Mouse (Mus musculus): ENCODE results near the gene Taar5.

Taar5 gene

GRCm38 (mm10) chr10:23970656-23971165 lies at the start of gene Taar5:
Gene Taar5 (plus strand): TSS chr10:23970706.
- DNase-seq (ENCODE audit: extremely low spot score, low spot score) = no peak

GRCm38 (mm10) chr10:23922468-23922867 lies 48.0 kb upstream of the Taar5 start:
- DNase-seq (ENCODE audit: extremely low spot score, low spot score) = no peak

GRCm38 (mm10) chr10:23923941-23924340 lies 46.6 kb upstream of the Taar5 start:
- DNase-seq (ENCODE audit: extremely low spot score, low spot score) = no peak

- no peak for DNase-seq (ENCODE audit: extremely low spot score, low spot score)
Observed at GRCm38 (mm10) chr10:23937613-23938012, 32.9 kb upstream of the Taar5 start.

GRCm38 (mm10) chr10:23938312-23938711 lies 32.2 kb upstream of the Taar5 start, which contains the start of gene Taar2:
Gene Taar2 (plus strand): TSS chr10:23938572.
- DNase-seq (ENCODE audit: extremely low spot score, low spot score) = no peak

GRCm38 (mm10) chr10:23942465-23942864 lies 28.0 kb upstream of the Taar5 start:
- no peak for DNase-seq (ENCODE audit: extremely low spot score, low spot score)

GRCm38 (mm10) chr10:23948026-23948425 lies 22.5 kb upstream of the Taar5 start:
- no peak for DNase-seq (ENCODE audit: extremely low spot score, low spot score)

- DNase-seq (ENCODE audit: extremely low spot score, low spot score) = no peak
Observed at GRCm38 (mm10) chr10:23949508-23950005, 20.9 kb upstream of the Taar5 start, which contains the start of gene Taar3. Gene Taar3 (plus strand): TSS chr10:23949558.

GRCm38 (mm10) chr10:23951714-23952113 lies 18.8 kb upstream of the Taar5 start:
- no peak for DNase-seq (ENCODE audit: extremely low spot score, low spot score)

GRCm38 (mm10) chr10:23959071-23959470 lies 11.4 kb upstream of the Taar5 start:
- DNase-seq (ENCODE audit: extremely low spot score, low spot score) = no peak

- no peak for DNase-seq (ENCODE audit: extremely low spot score, low spot score)
Observed at GRCm38 (mm10) chr10:23960444-23960915, 10.0 kb upstream of the Taar5 start, which contains the start of gene Taar4. Gene Taar4 (plus strand): TSS chr10:23960494.

GRCm38 (mm10) chr10:23963444-23963843 lies 7.1 kb upstream of the Taar5 start:
- DNase-seq (ENCODE audit: extremely low spot score, low spot score) = no peak

GRCm38 (mm10) chr10:23964921-23965610 lies 5.4 kb upstream of the Taar5 start:
- DNase-seq (ENCODE audit: extremely low spot score, low spot score) = no peak

GRCm38 (mm10) chr10:23971256-23971655 lies 750 bp downstream of the Taar5 start:
- DNase-seq (ENCODE audit: extremely low spot score, low spot score) = no peak

GRCm38 (mm10) chr10:23977958-23978357 lies 7.5 kb downstream of the Taar5 start:
- no peak for DNase-seq (ENCODE audit: extremely low spot score, low spot score)

- peak; percentile 78 for DNase-seq (ENCODE audit: extremely low spot score, low spot score)
Observed at GRCm38 (mm10) chr10:23978901-23979705, 8.6 kb downstream of the Taar5 start.

GRCm38 (mm10) chr10:23985546-23985945 lies 15.0 kb downstream of the Taar5 start, which contains the start of gene Taar6:
Gene Taar6 (minus strand): TSS chr10:23985646.
- DNase-seq (ENCODE audit: extremely low spot score, low spot score) = no peak

GRCm38 (mm10) chr10:23986419-23986818 lies 15.9 kb downstream of the Taar5 start:
- DNase-seq (ENCODE audit: extremely low spot score, low spot score) = no peak

GRCm38 (mm10) chr10:23993381-23993780 lies 22.9 kb downstream of the Taar5 start, which contains the start of gene Taar7a:
Gene Taar7a (minus strand): TSS chr10:23993481.
- DNase-seq (ENCODE audit: extremely low spot score, low spot score) = no peak

GRCm38 (mm10) chr10:23999639-24000038 lies 29.1 kb downstream of the Taar5 start, which contains the start of gene Taar7b:
Gene Taar7b (plus strand): TSS chr10:23999939.
- no peak for DNase-seq (ENCODE audit: extremely low spot score, low spot score)

GRCm38 (mm10) chr10:24006442-24006841 lies 35.9 kb downstream of the Taar5 start:
- no peak for DNase-seq (ENCODE audit: extremely low spot score, low spot score)

GRCm38 (mm10) chr10:24007034-24007433 lies 36.5 kb downstream of the Taar5 start:
- DNase-seq (ENCODE audit: extremely low spot score, low spot score) = no peak
